Mouse (Mus musculus) midbrain, embryonic 16.5 days (tissue): ENCODE results near the gene Fgfr2. TPM values are rescaled to one million over a fixed set of nuclear protein-coding genes. Genes with fewer than 3 reads are reported as not detected.

Experiments
- ATAC-seq: fragments of 200-750 bp; cut with Nextera tagmentation; 2 replicates; pipeline ENCODE4 v1.8.0; 2017; ENCODE audit warnings: moderate TSS enrichment
- H3K27ac ChIP-seq: fragments of 300-500 bp; sonication (generic); 2 replicates; pipeline ENCODE4 v1.5.1; 2014; ENCODE audit warnings: mild to moderate bottlenecking, low read length, mixed read lengths
- H3K27me3 ChIP-seq: fragments of 300-500 bp; sonication (generic); 2 replicates; pipeline ENCODE4 v1.6.1; 2014; ENCODE audit warnings: low read depth, low read length, mixed read lengths; ENCODE audit not compliant: control insufficient read depth, insufficient read depth
- H3K36me3 ChIP-seq: fragments of 300-500 bp; sonication (generic); 2 replicates; pipeline ENCODE4 v1.6.1; 2014; ENCODE audit warnings: mild to moderate bottlenecking, low read length, moderate library complexity, mixed read lengths; ENCODE audit not compliant: control insufficient read depth, insufficient read depth
- H3K4me1 ChIP-seq: fragments of 300-500 bp; sonication (generic); 2 replicates; pipeline ENCODE4 v1.6.1; 2014; ENCODE audit warnings: mild to moderate bottlenecking, low read length, mixed read lengths; ENCODE audit not compliant: control insufficient read depth, insufficient read depth
- H3K4me2 ChIP-seq: fragments of 300-500 bp; sonication (generic); 2 replicates; pipeline ENCODE4 v1.6.1; 2014; ENCODE audit warnings: mild to moderate bottlenecking, low read length, mixed read lengths
- H3K4me3 ChIP-seq: fragments of 300-500 bp; sonication (generic); 2 replicates; pipeline ENCODE4 v1.5.1; 2014; ENCODE audit warnings: low read depth, mild to moderate bottlenecking, low read length, moderate library complexity, mixed read lengths
- H3K9ac ChIP-seq: fragments of 300-500 bp; sonication (generic); 2 replicates; pipeline ENCODE4 v1.6.1; 2014; ENCODE audit warnings: low read depth, low read length, mixed read lengths
- H3K9me3 ChIP-seq: fragments of 300-500 bp; sonication (generic); replicated peaks from 2 replicates; pipeline ENCODE4 v1.6.1; 2014; ENCODE audit warnings: mild to moderate bottlenecking, low read length, mixed read lengths; ENCODE audit not compliant: control insufficient read depth, poor library complexity, severe bottlenecking
- WGBS: fragments of 180-500 bp; shearing (Covaris S2); extraction: QIAGEN DNeasy Blood & Tissue Kit; methylation state at CpG from one replicate; pipeline ENCODE4 v1.1.7; 2014; 5-methylcytosine and 5-hydroxymethylcytosine counted together
- polyA plus RNA-seq: library from polyadenylated mRNA; unstranded; fragments of >200 nt; fragmentation: Nextera tagmentation; extraction: Ambion mirVana; gene quantifications from 2 replicates; pipeline ENCODE4 v1.2.1, GENCODE M21; 2015

Gene Fgfr2
- polyA plus RNA-seq, 1 experiment from 2014 or later, result 23.8 TPM

GRCm38 (mm10) chr7:130617591-130617990 lies 2505.6 kb downstream of the Fgfr2 start:
- no peak overlapping the region for H3K4me3 ChIP-seq
- ATAC-seq, result no peak
- H3K36me3 ChIP-seq, result no peaks in the 10 kb centered on the region
- no peaks in the 10 kb centered on the region for H3K9me3 ChIP-seq
- 52% methylated on average over 3 of the region's 3 CpGs for WGBS
- no peaks in the 10 kb centered on the region for H3K4me1 ChIP-seq
- no peak overlapping the region for H3K9ac ChIP-seq
- H3K27me3 ChIP-seq, result no peaks in the 10 kb centered on the region
- H3K27ac ChIP-seq, result no peak overlapping the region
- no peak overlapping the region for H3K4me2 ChIP-seq

GRCm38 (mm10) chr7:130613973-130614372 lies 2509.2 kb downstream of the Fgfr2 start:
- H3K27me3 ChIP-seq, result no peaks in the 10 kb centered on the region
- no peaks in the 10 kb centered on the region for H3K9me3 ChIP-seq
- H3K4me2 ChIP-seq, result no peak overlapping the region
- ATAC-seq, result no peak
- no peak overlapping the region for H3K4me3 ChIP-seq
- WGBS, result 60% methylated on average over 4 of the region's 4 CpGs
- H3K27ac ChIP-seq, result no peak overlapping the region
- no peak overlapping the region for H3K9ac ChIP-seq
- no peaks in the 10 kb centered on the region for H3K36me3 ChIP-seq
- H3K4me1 ChIP-seq, result no peaks in the 10 kb centered on the region

- Histone ChIP-seq H3K4me3 (no peak overlapping the region), H3K27ac (no peak overlapping the region), H3K9ac (no peak overlapping the region), H3K9me3 (no peaks in the 10 kb centered on the region), H3K36me3 (no peaks in the 10 kb centered on the region), H3K4me2 (no peak overlapping the region), H3K4me1 (no peaks in the 10 kb centered on the region), H3K27me3 (no peaks in the 10 kb centered on the region)
- ATAC-seq, result no peak
- 57% methylated on average over 4 of the region's 4 CpGs for WGBS
Measured at GRCm38 (mm10) chr7:130606958-130607357, 2516.2 kb downstream of the Fgfr2 start.

- Histone ChIP-seq H3K36me3 (no peaks in the 10 kb centered on the region), H3K9me3 (no peaks in the 10 kb centered on the region), H3K4me1 (no peaks in the 10 kb centered on the region), H3K4me3 (no peak overlapping the region), H3K27me3 (no peaks in the 10 kb centered on the region), H3K4me2 (no peak overlapping the region), H3K9ac (no peak overlapping the region), H3K27ac (no peak overlapping the region)
- ATAC-seq, result no peak
- 31% methylated on average over 6 of the region's 6 CpGs for WGBS
Measured at GRCm38 (mm10) chr7:130605111-130605510, 2518.0 kb downstream of the Fgfr2 start.

- no peak overlapping the region for H3K4me2 ChIP-seq
- H3K4me3 ChIP-seq, result no peak overlapping the region
- WGBS, result 82% methylated on average over 2 of the region's 2 CpGs
- H3K9ac ChIP-seq, result no peak overlapping the region
- no peak for ATAC-seq
- H3K4me1 ChIP-seq, result no peaks in the 10 kb centered on the region
- H3K27me3 ChIP-seq, result no peaks in the 10 kb centered on the region
- no peaks in the 10 kb centered on the region for H3K9me3 ChIP-seq
- no peaks in the 10 kb centered on the region for H3K36me3 ChIP-seq
- H3K27ac ChIP-seq, result no peak overlapping the region
Measured at GRCm38 (mm10) chr7:130604390-130604789, 2518.8 kb downstream of the Fgfr2 start.

GRCm38 (mm10) chr7:130603556-130603955 lies 2519.6 kb downstream of the Fgfr2 start:
- no peak for ATAC-seq
- H3K4me2 ChIP-seq, result no peak overlapping the region
- H3K36me3 ChIP-seq, result no peaks in the 10 kb centered on the region
- H3K27me3 ChIP-seq, result no peaks in the 10 kb centered on the region
- no peak overlapping the region for H3K27ac ChIP-seq
- H3K9ac ChIP-seq, result no peak overlapping the region
- no peaks in the 10 kb centered on the region for H3K9me3 ChIP-seq
- H3K4me1 ChIP-seq, result no peaks in the 10 kb centered on the region
- H3K4me3 ChIP-seq, result no peak overlapping the region
- 96% methylated on average over 5 of the region's 5 CpGs for WGBS

- 84% methylated on average over 1 of the region's 1 CpGs for whole genome bisulfite sequencing
Measured at GRCm38 (mm10) chr7:130602804-130603203, 2520.3 kb downstream of the Fgfr2 start.

GRCm38 (mm10) chr7:130600546-130600945 lies 2522.6 kb downstream of the Fgfr2 start:
- no peaks in the 10 kb centered on the region for H3K9me3 ChIP-seq
- H3K27ac ChIP-seq, result no peak overlapping the region
- ATAC-seq, result no peak
- H3K27me3 ChIP-seq, result no peaks in the 10 kb centered on the region
- no peak overlapping the region for H3K4me2 ChIP-seq
- H3K4me3 ChIP-seq, result no peak overlapping the region
- peaks cover 13% of the 10 kb centered on the region; the same call in 1 of the 2 replicates for H3K4me1 ChIP-seq
- 67% methylated on average over 2 of the region's 2 CpGs for WGBS
- H3K36me3 ChIP-seq, result no peaks in the 10 kb centered on the region
- no peak overlapping the region for H3K9ac ChIP-seq

More at GRCm38 (mm10) chr7:130602804-130603203, 2520.3 kb downstream of the Fgfr2 start:
- Histone ChIP-seq H3K36me3 (no peaks in the 10 kb centered on the region), H3K9ac (no peak overlapping the region), H3K27me3 (no peaks in the 10 kb centered on the region), H3K27ac (no peak overlapping the region), H3K4me2 (no peak overlapping the region), H3K4me1 (peaks cover under 1% of the 10 kb centered on the region; the same call in 1 of the 2 replicates), H3K9me3 (no peaks in the 10 kb centered on the region), H3K4me3 (no peak overlapping the region)
- ATAC-seq, result no peak

GRCm38 (mm10) chr7:130600074-130600473 lies 2523.1 kb downstream of the Fgfr2 start:
- ATAC-seq, result no peak
- Histone ChIP-seq H3K27me3 (no peaks in the 10 kb centered on the region), H3K9ac (no peak overlapping the region), H3K36me3 (no peaks in the 10 kb centered on the region), H3K27ac (no peak overlapping the region), H3K4me3 (no peak overlapping the region), H3K4me1 (peaks cover 13% of the 10 kb centered on the region; the same call in 1 of the 2 replicates), H3K4me2 (no peak overlapping the region), H3K9me3 (no peaks in the 10 kb centered on the region)
- WGBS, result 87% methylated on average over 3 of the region's 3 CpGs
